Mouse (Mus musculus): ENCODE measurements around the gene Gm17268.
A peak's percentile ranks its signal among the peaks of the same experiment; 100 is the strongest.

Gene Gm17268

GRCm38 (mm10) chr11:82038535-82038934 lies at the start of gene Gm17268:
Gene Gm17268 (minus strand): TSS chr11:82038562.
- DNase-seq, result no peak

- DNase-seq, result no peak
These were observed 46.0 kb upstream of the Gm17268 start for GRCm38 (mm10) chr11:82084360-82084759.

- no peak for DNase-seq
These were observed 42.5 kb upstream of the Gm17268 start for GRCm38 (mm10) chr11:82080865-82081264.

- no peak for DNase-seq
These were observed 39.9 kb upstream of the Gm17268 start for GRCm38 (mm10) chr11:82078136-82078730.

- DNase-seq, result no peak
These were observed 38.7 kb upstream of the Gm17268 start for GRCm38 (mm10) chr11:82077031-82077430.

GRCm38 (mm10) chr11:82073686-82074085 lies 35.3 kb upstream of the Gm17268 start:
- DNase-seq, result no peak

- DNase-seq, result no peak
These were observed 34.6 kb upstream of the Gm17268 start for GRCm38 (mm10) chr11:82072984-82073383.

GRCm38 (mm10) chr11:82072374-82072773 lies 34.0 kb upstream of the Gm17268 start:
- DNase-seq, result no peak

- DNase-seq, result no peak
These were observed 32.7 kb upstream of the Gm17268 start for GRCm38 (mm10) chr11:82071076-82071475.

GRCm38 (mm10) chr11:82066953-82067571 lies 28.7 kb upstream of the Gm17268 start:
- DNase-seq, result no peak

GRCm38 (mm10) chr11:82063454-82063853 lies 25.1 kb upstream of the Gm17268 start:
- no peak for DNase-seq

- no peak for DNase-seq
These were observed 23.9 kb upstream of the Gm17268 start for GRCm38 (mm10) chr11:82062226-82062625.

GRCm38 (mm10) chr11:82057646-82058045 lies 19.3 kb upstream of the Gm17268 start, which contains the start of gene Ccl11:
Gene Ccl11 (plus strand): TSS chr11:82057823.
- DNase-seq, result no peak

- DNase-seq, result no peak
These were observed 15.5 kb upstream of the Gm17268 start for GRCm38 (mm10) chr11:82053849-82054248.

- peak; percentile 12 to 38 for DNase-seq
These were observed 9.5 kb upstream of the Gm17268 start for GRCm38 (mm10) chr11:82047746-82048415.

- no peak for DNase-seq
These were observed 7.1 kb upstream of the Gm17268 start, which contains the start of gene Ccl7 for GRCm38 (mm10) chr11:82045471-82045870. Gene Ccl7 (plus strand): TSS chr11:82045712.

- DNase-seq, result no peak
These were observed 3.3 kb upstream of the Gm17268 start for GRCm38 (mm10) chr11:82041671-82042080.

- no peak for DNase-seq
These were observed 834 bp upstream of the Gm17268 start for GRCm38 (mm10) chr11:82039132-82039660.

- no peak for DNase-seq
These were observed 2.5 kb downstream of the Gm17268 start for GRCm38 (mm10) chr11:82035857-82036256.

- DNase-seq, result peak; percentile 35 to 59
These were observed 3.0 kb downstream of the Gm17268 start, which contains the start of gene Ccl2 for GRCm38 (mm10) chr11:82035356-82035755. Gene Ccl2 (plus strand): TSS chr11:82035571.

GRCm38 (mm10) chr11:82034446-82034845 lies 3.9 kb downstream of the Gm17268 start:
- DNase-seq, result no peak

- DNase-seq, result peak; percentile 30 to 47
These were observed 5.6 kb downstream of the Gm17268 start for GRCm38 (mm10) chr11:82032678-82033344.

GRCm38 (mm10) chr11:82032136-82032535 lies 6.2 kb downstream of the Gm17268 start:
- no peak for DNase-seq
